Mouse (Mus musculus): ENCODE results near the gene 4930562C15Rik. TPM values are rescaled to one million over a fixed set of nuclear protein-coding genes. Genes with fewer than 3 reads are reported as not detected.
"Not testable (repeated sequence)": the region's sequence is repeated elsewhere in the genome, so short reads cannot be mapped to it uniquely, and the experiment has no call there.

Gene 4930562C15Rik
- total RNA-seq (2021): not detected

DNA sequence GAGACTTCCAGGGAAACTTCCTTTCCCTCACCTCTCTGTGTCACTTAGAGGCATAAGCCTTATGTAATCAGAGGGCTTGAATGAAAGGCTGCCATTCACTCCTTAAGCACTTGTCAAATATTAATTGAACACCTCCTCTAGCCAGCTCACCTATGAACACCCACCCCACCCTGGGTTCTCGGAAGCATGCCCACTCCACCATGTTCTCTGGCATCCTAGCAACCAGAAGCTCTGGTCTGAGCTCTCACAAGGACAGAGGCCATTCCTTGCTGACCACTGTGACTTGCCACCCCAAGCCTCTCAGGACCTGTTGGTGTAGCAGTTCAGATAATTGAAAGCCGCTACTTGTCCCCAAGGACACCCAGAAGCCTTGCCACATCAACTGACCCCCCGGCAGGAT, at the start of gene 4930562C15Rik:
TSS of gene 4930562C15Rik (plus strand) at position 226 of the 400 bp plus-strand sequence.
- no peak for DNase-seq
- intact Hi-C loops (cut with DNase I): no loop called here

DNA sequence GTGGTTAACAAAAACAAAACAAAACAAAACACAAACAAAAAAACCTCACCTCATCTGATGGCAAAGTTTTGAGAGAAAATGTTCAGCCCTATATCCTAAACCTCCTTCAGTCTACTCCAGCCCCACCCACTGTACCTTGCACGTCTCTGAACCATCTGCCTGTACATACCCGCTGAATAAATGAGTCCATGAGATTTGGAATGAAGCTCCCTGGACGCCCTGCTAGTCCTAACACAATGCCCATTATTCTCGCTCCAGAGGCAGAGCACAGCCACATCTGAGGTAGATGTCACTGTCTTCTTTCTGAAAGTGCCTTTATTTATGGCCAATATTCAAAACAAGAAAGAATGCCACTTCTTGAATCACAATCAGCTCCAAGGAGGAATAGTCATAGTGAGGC, 49.5 kb upstream of the 4930562C15Rik start:
- DNase-seq: no peak
- intact Hi-C loops (cut with DNase I): no loop called here

DNA sequence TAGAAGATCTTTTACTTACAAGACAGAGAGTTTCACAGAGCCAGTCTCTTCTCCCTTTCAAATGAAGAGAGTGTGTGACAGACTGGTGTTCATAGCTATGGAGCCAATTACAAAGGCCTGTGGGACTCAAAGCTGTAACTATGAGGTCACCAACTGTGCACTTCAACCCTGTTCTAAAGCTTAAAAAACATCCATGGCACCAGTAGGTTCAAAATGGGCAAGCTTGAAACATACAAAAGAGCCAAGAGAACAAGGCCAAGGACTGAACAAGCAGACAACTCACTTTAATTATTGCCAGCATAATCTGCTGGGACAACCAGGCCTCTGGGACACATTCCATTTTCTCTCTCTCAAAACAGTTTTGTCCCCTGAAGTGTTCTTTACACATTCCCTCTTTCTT, 47.0 kb upstream of the 4930562C15Rik start:
- no peak for DNase-seq
- intact Hi-C loops (cut with DNase I): no loop called here

DNA sequence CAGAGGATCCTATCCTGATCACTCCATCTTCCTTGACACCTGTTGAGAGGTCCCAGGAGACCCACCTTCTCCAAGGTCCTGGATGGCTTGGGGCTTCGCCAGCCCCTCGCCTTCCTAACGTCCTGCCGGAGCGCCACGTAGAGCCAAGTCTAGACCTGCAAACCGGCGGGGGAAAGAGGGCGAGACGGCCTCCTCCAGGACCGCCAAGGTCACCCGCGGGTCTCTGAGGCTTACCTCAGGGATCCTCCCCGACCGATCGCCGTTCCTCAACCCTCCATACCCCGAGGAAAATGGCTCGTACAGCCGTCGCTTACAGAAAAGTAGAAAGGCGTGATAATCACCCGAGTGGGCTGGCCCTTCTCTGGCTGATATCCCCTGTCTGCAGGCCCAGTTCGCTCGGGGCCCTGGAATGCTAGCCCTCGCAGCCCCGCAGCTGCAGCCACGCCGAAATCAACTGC, 45.9 kb upstream of the 4930562C15Rik start:
- intact Hi-C loops (cut with DNase I): no loop called here
- peak; percentile 49 for DNase-seq

DNA sequence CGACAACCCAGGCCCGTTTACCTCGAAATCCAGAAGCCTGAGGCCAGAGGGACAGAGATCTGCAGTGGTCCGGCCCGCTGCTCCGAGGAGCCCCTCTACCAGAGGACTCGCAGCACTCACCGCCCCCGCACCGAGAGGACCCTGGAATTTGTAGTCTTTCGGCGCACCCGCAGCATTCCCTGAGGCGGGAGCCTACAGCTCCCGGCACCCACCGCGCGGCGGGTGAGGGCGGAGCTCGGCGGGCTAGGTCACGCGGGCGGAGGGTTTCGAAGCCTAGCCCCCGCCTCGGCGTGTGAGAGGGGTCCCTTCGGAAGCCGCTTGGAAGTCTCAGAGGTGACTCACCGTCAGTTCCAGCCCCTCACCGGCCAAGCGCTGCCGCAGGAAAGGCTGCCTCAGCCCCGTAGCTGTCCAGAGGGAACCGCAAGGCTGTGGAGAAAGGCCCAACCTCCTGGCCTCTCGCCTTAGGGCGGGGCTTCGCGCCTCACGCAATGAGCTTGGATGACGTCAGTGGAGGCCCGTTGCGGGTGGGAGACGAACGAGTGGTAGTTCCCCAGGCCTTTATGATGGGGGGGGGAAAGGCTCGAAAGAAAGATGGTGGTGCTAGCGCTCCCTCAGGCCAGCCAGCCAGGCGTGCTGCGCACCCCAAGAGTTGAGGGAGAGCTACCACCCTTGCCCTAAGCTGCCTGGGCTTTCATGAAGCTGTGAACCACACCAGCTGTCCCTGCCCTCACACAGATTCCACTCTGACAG, 45.2 kb upstream of the 4930562C15Rik start, which contains the start of gene Cdip1:
TSS of gene Cdip1 (minus strand) at position 483 of the 750 bp plus-strand sequence.
- peak; percentile 96 for DNase-seq
- intact Hi-C loops (cut with DNase I): no loop called here

DNA sequence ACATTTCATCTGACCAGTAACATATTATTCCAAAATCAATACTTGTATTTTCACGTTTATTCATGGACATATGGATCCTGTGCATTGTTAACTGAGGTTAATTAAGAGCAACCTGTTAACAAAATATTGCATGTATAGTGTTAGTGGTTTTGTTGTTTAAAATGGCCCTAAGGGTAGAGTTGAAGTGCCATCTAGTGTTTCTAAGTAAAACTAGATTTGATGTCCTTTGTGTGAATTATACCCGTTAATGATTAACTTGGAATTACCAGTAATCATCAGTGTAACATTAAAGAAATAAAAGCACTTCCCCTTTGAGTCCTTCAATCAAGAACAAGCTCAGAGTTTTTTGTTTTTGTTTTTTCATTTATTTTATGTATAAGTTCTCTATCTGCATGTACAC, 43.9 kb upstream of the 4930562C15Rik start:
- intact Hi-C loops (cut with DNase I): no loop called here
- DNase-seq: no peak

DNA sequence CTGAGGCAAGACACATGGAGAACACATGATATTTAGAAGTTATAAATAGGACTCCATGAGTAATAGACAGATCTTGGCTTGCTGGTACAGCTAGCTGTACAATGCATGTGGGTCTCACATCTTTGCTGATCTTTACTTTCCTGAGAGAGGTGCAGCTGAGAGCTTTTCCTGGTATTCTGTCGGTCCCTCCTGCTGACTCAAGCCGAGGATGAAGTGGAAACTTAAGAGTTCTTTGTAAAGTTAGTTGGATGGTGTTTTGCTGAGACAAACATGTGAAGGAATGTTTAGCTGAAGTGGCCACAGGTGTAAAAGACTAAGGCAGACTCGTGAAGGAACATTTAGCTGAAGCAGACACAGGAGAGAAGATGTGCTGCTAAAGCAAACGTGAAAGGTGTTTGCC, 38.6 kb upstream of the 4930562C15Rik start:
- no peak for DNase-seq
- intact Hi-C loops (cut with DNase I): no loop called here

DNA sequence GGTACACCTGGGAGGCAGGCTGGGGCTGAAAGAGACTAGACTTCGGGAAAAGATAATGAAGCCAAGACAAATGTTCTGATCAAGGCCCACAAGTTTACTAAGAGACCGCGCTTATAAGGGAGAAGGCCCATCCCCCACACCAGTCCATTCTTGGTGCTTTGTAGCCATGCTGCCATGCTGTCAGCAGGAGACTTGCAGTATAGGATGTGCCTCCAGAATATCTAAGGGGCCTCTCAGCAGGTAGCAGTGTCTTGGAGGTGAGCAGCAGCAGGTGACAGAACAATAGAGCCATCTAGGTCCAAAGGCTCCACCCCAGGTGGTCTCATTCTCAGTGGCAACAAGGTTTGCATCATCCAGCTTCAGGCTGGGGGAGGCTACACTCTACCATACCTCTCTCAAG, 16.9 kb upstream of the 4930562C15Rik start:
- DNase-seq: no peak
- intact Hi-C loops (cut with DNase I): no loop called here

DNA sequence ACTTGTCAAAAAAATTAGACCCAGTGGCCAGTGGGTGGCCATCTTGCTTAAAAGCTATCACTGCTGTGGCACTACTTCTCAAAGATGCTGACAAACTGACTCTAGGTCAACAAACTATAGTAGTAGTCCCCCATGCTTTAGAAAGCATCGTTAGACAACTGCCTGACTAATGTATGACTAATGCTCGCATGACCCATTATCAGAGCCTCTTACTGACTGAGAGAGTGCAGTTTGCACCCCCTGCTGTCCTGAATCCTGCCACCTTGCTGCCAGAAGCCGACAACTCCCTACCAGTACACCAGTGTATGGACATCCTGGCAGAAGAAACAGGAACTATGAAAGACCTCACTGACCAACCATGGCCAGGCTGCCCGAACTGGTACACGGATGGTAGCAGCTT, 10.8 kb upstream of the 4930562C15Rik start:
- intact Hi-C loops (cut with DNase I); DNase-seq: not testable (repeated sequence)

DNA sequence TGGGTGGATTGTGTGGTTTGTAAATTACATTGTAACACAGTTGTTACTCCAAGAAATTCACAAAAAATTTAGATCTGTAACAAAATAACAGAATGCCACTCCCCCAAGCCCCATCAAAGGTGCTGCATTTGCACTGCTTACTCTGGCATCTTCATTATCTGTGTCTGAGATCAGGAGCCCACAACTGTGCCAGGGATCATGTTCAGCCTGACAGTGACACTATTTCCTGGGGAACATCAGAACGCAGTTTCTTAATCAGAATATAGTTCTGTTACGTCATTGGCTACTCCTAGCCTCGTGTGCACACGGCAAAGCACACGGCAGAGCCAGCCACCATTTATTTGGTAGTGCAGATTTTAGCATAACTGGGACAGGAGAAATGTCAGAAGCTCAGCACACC, 7.6 kb upstream of the 4930562C15Rik start:
- no peak for DNase-seq

DNA sequence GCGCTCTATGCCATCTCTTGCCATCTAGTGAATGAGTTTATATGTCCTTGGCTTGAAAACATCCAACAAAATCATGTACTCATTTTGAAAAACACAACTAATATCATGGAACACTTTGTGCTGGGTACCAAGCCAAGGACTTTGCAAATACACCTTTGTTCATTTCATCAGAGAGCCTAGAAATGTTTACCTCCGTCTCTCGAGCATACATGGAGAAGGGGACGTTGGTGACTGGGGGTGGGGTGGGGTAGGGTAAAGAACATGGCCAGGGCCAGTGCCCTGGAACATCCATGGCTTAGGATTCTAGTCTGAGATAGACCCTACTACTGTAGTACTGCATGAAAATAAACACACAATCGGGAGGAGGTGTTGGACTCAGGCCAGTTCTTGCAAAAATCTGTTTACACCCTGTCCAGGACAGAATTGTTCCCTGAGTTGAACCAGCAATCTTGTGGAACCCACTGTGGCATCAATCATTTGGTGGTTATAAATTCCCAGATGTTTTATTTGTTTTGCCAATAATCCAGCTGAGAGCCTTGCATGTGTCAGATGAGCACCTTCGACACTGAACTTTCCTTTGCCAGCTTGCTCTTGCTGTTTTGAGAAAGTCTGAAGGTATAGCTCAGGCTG, 5.8 kb upstream of the 4930562C15Rik start:
- DNase-seq: no peak
- intact Hi-C loops (cut with DNase I): no loop called here

More for the DNA sequence above, 7.6 kb upstream of the 4930562C15Rik start:
- intact Hi-C loops (cut with DNase I): no loop called here

DNA sequence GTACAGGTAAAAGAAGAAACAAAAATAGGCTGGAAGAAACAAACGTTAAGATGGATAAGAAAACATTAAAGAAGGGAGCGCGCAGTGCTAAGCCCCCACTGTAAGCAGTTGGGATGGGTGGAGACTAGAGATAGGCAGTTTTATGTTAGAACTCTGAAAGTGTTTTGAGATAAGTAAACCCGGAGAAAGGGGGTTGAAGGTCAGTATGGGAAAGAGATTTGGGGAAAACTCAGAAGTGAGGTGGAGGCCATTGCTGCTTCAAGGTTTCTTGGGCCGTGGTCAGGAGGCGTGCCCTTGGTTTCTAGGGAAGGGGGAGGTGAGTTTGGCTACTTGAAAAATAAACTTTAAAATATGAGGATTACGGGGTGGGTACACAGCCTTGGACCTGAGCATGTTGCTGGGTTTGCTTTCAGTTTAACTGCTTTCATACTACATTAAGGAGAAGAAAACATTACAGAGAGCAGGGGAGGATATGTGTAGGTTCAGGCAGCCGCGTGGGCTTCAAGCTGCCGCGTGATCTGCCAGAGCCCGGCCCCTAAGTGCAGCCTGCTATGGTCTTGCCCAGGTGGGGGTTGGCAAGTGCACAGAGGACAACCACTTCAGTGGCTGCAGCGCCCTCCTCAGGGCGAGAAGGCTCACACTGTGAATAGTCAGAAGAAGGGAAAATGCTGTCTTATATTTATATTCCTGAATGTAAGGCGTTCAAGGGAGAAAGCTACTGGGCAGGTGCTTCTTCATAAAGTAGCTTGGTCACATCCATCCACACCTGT, 3.4 kb upstream of the 4930562C15Rik start:
- intact Hi-C loops (cut with DNase I): no loop called here
- peak; percentile 23 for DNase-seq

DNA sequence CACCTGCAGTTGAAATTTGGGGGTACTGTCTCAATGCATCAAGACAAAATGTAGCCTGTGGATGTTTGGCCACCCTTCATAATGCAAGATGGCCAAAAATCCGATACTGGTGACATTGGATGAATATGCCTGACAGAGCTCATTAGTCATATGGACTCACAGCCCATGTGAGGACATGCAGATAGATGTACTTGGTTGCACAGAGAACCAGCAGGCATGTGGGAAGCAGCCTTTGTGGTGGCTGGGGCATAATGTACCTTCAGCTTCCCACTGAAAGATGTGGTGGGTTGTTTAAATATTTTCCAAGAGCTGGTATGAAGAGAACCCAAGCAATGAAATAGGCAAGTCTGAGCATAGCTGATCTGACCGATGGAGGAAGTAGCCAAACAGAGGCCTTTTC, 1.4 kb upstream of the 4930562C15Rik start:
- DNase-seq: no peak
- intact Hi-C loops (cut with DNase I): no loop called here

DNA sequence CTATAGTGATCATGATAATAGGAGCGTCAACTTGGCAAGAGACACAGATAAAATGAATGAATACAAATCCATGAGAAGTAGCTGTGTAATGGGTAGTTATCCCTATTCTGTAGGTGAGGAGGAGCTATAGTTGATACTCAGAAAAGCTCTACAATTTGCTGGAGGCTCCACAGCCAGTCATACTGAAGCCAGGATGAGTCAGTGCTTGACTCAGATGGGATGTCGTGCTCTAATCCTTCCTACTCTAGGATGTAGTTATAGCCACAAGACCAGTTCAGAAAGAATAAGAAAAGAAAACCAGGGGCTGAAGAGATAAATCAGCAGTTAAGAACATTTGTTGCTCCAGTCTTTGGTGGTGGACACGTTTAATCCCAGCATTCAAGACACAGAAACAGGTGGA, 2.4 kb downstream of the 4930562C15Rik start:
- intact Hi-C loops (cut with DNase I): no loop called here
- DNase-seq: no peak

DNA sequence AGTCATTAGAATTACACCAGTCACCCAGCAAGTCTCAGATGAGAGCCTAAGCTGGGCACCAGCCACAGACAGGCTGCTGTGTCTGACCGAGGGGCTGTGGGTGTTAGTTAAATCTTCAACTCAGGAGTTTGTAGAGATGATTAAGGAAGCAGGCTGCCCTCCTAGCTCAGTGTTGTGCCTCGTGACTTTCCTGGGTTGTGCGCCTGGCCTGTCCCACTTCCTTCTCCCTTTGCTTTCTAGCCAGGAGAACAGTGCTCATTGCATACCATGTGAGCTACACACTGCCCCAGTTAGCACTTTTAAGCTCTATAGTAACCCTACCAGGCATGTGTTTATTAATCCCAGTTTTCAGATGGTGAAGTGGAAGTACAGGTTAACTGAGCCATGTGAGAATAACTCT, 4.3 kb downstream of the 4930562C15Rik start:
- intact Hi-C loops (cut with DNase I): no loop called here

DNA sequence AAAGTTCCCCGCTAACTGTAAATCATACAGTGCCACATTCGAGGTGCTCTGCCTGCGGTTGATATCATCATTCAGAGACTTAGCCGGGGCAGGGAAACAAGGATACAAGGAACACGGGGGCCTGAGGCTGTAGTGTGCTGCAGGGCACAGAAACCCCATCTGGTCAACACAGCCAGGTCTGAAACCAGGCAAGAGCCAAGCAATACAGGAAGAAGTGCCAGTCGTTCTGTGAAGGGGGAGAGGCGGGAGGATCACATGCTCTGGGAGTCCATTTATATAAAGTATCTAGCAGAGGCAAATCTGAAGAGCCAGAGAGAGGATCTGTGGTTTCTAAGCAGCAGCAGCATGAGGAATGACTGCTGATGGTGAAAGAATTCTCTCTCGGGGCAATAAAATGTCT, 5.0 kb downstream of the 4930562C15Rik start:
- intact Hi-C loops (cut with DNase I): no loop called here

More for the DNA sequence above, 4.3 kb downstream of the 4930562C15Rik start:
- DNase-seq: no peak

DNA sequence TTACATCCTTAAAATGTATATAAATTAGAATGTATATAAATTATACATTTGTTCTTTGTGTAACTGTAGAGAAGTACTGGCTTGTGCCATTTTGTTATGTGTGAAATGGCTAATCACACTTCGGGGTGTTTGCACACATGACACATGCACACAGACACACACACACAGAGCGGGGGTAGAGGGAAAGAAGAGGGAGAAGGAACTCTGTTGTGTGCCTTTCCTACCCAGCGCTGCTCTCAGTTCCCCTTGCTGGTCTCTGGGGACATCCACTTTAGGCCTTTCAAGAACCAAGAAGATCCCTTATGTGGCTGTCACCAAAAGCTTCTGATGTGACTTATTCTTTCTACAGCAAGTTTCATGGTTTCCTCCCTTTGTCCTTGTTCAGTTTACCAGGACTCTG, 11.8 kb downstream of the 4930562C15Rik start:
- intact Hi-C loops (cut with DNase I): no loop called here
- no peak for DNase-seq

More for the DNA sequence above, 5.0 kb downstream of the 4930562C15Rik start:
- no peak for DNase-seq

DNA sequence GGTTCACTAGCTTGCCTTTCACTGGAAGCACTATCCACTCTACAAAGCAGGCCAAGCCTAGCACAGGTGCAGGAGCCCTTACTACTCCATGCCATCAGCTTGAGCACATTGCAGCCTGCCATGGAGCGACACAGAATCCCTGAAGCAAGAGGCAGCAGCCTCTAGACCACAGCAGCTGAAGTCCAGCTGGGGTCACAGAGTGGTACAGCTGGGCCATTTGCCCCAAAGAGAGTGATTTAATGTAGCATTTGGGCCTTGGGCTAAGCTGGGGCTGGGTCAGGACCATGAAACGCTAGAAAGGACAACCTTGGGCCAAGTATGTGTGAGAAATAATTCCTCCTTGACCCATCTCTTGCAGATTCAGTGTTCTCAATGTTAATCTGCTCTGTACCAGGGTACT, 12.9 kb downstream of the 4930562C15Rik start:
- intact Hi-C loops (cut with DNase I): no loop called here
- DNase-seq: no peak

DNA sequence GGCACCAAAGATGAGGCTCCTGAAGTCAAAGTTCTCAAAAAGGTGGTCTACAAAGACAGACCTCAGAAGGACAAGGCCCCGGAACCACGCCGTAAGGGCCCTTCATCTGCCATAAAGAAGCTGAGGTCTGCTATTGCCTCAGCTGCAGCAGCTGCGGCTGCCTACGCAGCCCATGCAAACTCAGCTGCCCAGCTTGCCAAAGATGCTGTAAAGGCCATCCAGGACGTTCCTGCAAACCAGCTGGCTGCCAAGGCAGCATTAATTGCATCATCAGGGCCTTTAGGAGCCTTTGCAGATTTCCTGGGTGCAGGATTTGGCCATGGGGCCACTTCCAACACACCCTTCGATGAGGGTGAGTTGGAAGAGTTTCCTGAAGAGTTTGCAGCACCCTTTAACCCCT, 15.1 kb downstream of the 4930562C15Rik start:
- intact Hi-C loops (cut with DNase I): no loop called here
- no peak for DNase-seq

DNA sequence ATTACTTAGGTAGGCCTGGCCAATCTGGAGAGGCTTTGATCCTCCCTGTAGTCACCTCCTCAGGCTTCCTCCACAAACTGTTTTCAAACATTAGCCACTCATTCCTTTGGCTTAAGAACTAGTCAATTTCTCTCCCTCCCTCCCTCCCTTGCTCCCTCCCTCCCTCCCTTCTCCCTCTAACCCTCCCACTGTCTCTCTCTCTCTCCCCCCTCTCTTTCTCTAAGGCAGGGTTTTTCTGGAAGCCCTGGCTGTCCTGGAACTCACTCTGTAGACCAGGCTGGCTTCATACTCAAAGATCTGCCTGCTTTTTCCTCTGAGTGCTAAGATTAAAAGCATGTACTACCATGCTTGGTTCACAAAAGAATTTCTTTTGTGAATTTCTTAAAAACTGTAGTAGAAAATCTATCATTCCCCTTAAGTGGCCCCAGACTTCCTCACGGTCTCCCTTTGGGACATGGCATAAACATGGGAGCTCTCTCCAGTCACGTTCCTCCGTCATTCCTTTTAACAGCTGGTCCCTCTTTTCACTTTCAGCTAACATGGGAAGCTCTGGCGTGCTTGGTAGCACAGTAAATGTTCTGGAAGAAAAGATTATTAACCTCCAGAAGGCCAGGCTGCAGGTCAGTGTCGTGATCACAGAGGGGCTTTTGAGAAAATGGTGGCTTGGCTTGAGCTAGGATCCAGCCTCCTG, 15.9 kb downstream of the 4930562C15Rik start:
- DNase-seq: no peak
- intact Hi-C loops (cut with DNase I): no loop called here
